In the genomic region with DNA sequence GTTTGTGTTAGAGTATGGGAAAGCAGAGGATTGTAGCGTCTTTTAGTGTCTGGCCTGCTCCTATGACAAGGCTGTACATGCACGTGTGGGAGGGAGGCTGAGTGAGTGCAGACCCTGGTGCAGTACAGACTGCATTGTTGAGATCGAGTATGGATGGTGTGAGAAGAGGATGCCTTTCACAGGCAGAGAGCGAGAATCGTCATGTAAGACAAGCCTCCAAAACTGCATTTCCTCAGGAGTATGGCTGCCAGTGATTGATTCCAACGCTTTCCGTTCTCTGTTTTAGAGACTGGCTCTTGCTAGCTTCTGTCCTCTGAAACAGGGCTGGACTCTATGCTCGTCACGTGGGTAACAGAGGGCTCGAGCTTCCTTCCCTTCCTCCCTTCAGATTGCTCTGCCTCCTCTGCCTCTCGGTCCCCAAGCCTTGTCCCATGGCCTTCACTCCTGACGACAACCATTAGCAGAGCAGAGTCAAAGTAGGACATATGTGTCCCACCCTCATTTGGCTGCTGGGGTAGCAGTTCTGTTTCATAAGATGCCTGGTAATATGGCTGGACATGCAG, we compare ENCODE assay signal across 9 mouse cellular contexts. TPM values are rescaled to one million over a fixed set of nuclear protein-coding genes. Genes with fewer than 3 reads are reported as not detected.
DNase-seq lines count a peak whose midpoint lies in the region; ATAC-seq and TF ChIP-seq lines count a peak whose summit lies in the region.
"Had no signal": no experiment of that assay in that cellular context is flagged by ENCODE, and none has a peak within 500 bp of the region (broad histone marks: within the 10 kb centered on the region; RNA-seq: fewer than 3 reads in every experiment).

No protein-coding gene starts in this region.

- peaks cover 4% of the 10 kb centered on the region; the same call in 1 of the 2 replicates for H3K79me2 ChIP-seq in liver, adult 2 months (ENCODE audit: control insufficient read depth, insufficient read depth, low read length)

- 74% methylated on average over 12 of the region's 12 CpGs for WGBS in liver, adult 2 months
- WGBS in kidney, postnatal 0 days, result 23% methylated on average over 12 of the region's 12 CpGs
- 74% methylated on average over 12 of the region's 12 CpGs for WGBS in olfactory bulb, adult 2 months

- no peak overlapping the region for H3K4me3 ChIP-seq in liver, adult 2 months (ENCODE audit: insufficient read depth, low read depth, low read length)
- no peak overlapping the region for H3K4me3 ChIP-seq in kidney, postnatal 0 days (replicated peaks; ENCODE audit: low read depth, low read length)
- no peak overlapping the region for H3K4me3 ChIP-seq in olfactory bulb, adult 2 months (ENCODE audit: insufficient read depth, low read depth, low read length)

- 0 out of 2 replicates have a peak overlapping the region, but pooled peaks have one; percentile 6 for H3K27ac ChIP-seq in liver, adult 2 months (replicated peaks; ENCODE audit: insufficient read depth, low read depth, low read length)
- H3K27ac ChIP-seq in kidney, postnatal 0 days, result peak overlapping the region; percentile 78
- H3K27ac ChIP-seq in olfactory bulb, adult 2 months (ENCODE audit: insufficient read depth, low read depth, low read length), result peak overlapping the region; percentile 9; the same call in 1 of the 2 replicates

- H3K9me3 ChIP-seq in kidney, postnatal 0 days (replicated peaks; ENCODE audit: low read length), result no peaks in the 10 kb centered on the region

- peak overlapping the region; percentile 33; the same call in 1 of the 2 replicates for H3K4me2 ChIP-seq in kidney, postnatal 0 days (ENCODE audit: low read length)

- DNase-seq in adrenal gland, postnatal 10 days, result peak; percentile 51
- no peak for DNase-seq in adrenal gland, adult 8-10 months
- DNase-seq in liver, adult 2 months (ENCODE audit: extremely low read depth, low read depth, low spot score), result peak; percentile 15
- no peak for DNase-seq in liver
- peak; percentile 71 for DNase-seq in kidney, postnatal 0 days (ENCODE audit: low spot score)
- no peak for DNase-seq in cerebellum, adult 9-11 months
- no peak for DNase-seq in urinary bladder, adult 2 months (ENCODE audit: low spot score)
- DNase-seq: thymus, postnatal 25 days had no signal

- H3K27me3 ChIP-seq in liver, adult 2 months (ENCODE audit: control insufficient read depth, insufficient read depth, low read length), result no peaks in the 10 kb centered on the region
- H3K27me3 ChIP-seq in kidney, postnatal 0 days (ENCODE audit: insufficient read depth, low read length), result no peaks in the 10 kb centered on the region

- no peak for TF ChIP-seq POLR2A in liver, adult 2 months (IDR thresholded peaks at IDR 0.05; ENCODE audit: extremely low read depth, insufficient read depth, low read length)
- no peak for TF ChIP-seq POLR2A in olfactory bulb, adult 2 months (IDR thresholded peaks at IDR 0.05; ENCODE audit: insufficient read depth, low read depth, low read length)

- 0 out of 2 replicates have a peak, but pooled peaks have one; percentile 10 for ATAC-seq in kidney, postnatal 0 days (replicated peaks; ENCODE audit: low FRiP score, low read depth)

- no peaks in the 10 kb centered on the region for H3K36me3 ChIP-seq in liver, adult 2 months (ENCODE audit: control insufficient read depth, insufficient read depth, low read length)
- H3K36me3 ChIP-seq in kidney, postnatal 0 days (ENCODE audit: insufficient read depth, low read length), result no peaks in the 10 kb centered on the region

- no peak overlapping the region for H3K9ac ChIP-seq in liver, adult 2 months (ENCODE audit: low read depth, low read length)
- H3K9ac ChIP-seq in kidney, postnatal 0 days (ENCODE audit: low read depth, low read length), result 0 out of 2 replicates have a peak overlapping the region, but pooled peaks have one; percentile 6

- H3K4me1 ChIP-seq in liver, adult 2 months (ENCODE audit: control insufficient read depth, insufficient read depth, low read length), result peaks cover 6% of the 10 kb centered on the region
- H3K4me1 ChIP-seq in kidney, postnatal 0 days (replicated peaks; ENCODE audit: insufficient read depth, low read length), result peaks cover 58% of the 10 kb centered on the region
- peaks cover 12% of the 10 kb centered on the region for H3K4me1 ChIP-seq in olfactory bulb, adult 2 months (ENCODE audit: control insufficient read depth, insufficient read depth, low read length)

- TF ChIP-seq CTCF in liver, adult 2 months (IDR thresholded peaks at IDR 0.05; ENCODE audit: low read depth, low read length), result no peak
- no peak for TF ChIP-seq CTCF in kidney, postnatal 0 days (IDR thresholded peaks at IDR 0.05; ENCODE audit: low read depth)
- no peak for TF ChIP-seq CTCF in olfactory bulb, adult 2 months (IDR thresholded peaks at IDR 0.05; ENCODE audit: insufficient read depth, low read depth, low read length)

RNA-seq across cellular contexts. Expression of a gene that starts 12.4 kb away (rescaled TPM):
- 100 to 1,000 TPM; 123 to 151 TPM for total RNA-seq in adrenal gland, postnatal 10 days (2021)
- total RNA-seq in adrenal gland, adult 8-10 months (2022), result 100 to 1,000 TPM; 134 to 193 (median 146) TPM
- total RNA-seq in liver, adult 2 months (2014; rRNA removed), result 4.4 and 5.5 TPM in 2 replicates
- 2.1 and 2.9 TPM in 2 replicates for polyA plus RNA-seq in liver, adult 2 months (2012; rRNA removed)
- polyA plus RNA-seq in kidney, postnatal 0 days (2015; fragmentation: Nextera tagmentation; extraction: Ambion mirVana), result 74.3 and 76.7 TPM in 2 replicates
- not detected in 2 replicates for polyA plus RNA-seq in olfactory bulb, adult 2 months (2012; ENCODE audit: insufficient read depth, insufficient read length, low replicate concordance, missing spikeins)
- 43.7 and 45.6 TPM in 2 replicates for polyA plus RNA-seq in urinary bladder, adult 2 months (2012; rRNA removed)

Comparison
In these comparisons a context has a peak if more than half of its experiments do, and no peak if none do; other contexts are left out.
1. DNase-seq: peak in adrenal gland, postnatal 10 days (single experiment), liver, adult 2 months (single experiment) and kidney, postnatal 0 days (single experiment); none in adrenal gland, adult 8-10 months (single experiment), liver (single experiment), cerebellum, adult 9-11 months (single experiment) and urinary bladder, adult 2 months (single experiment).
2. H3K27ac ChIP-seq: peak in every context shown above with its lines; median percentile 78 in kidney, postnatal 0 days; 9 in olfactory bulb, adult 2 months; 6 in liver, adult 2 months.